Mouse (Mus musculus): ENCODE data around the gene Ptgis.
"Not testable (repeated sequence)": the region's sequence is repeated elsewhere in the genome, so short reads cannot be mapped to it uniquely, and the experiment has no call there.

The Ptgis gene

GRCm38 (mm10) chr2:167232132-167233008 is 8.0 kb downstream of the Ptgis start:
- no peak for DNase-seq (ENCODE audit: low read depth)

GRCm38 (mm10) chr2:167230554-167230953 is 9.8 kb downstream of the Ptgis start:
- peak; percentile 18 for DNase-seq (ENCODE audit: low read depth)

DNA sequence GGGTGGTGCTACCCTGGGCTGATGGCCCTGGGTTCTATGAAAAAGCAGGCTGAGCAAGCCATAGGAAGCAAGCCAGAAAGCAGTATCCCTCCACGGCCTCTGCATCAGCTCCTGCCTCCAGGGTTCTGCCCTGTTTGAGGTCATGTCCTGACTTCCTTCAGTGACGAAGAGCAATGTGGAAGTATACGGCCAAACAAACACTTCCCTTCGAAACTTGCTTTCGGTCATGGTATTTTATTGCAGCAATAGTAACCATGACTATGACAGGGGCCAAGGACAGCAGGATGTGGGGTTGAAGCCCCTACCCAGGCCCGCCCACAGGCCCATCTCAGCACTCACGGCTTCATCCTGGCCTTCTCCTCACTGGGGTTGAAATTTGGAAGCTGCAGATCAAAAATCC is 15.5 kb downstream of the Ptgis start:
- DNase-seq (ENCODE audit: low read depth): no peak

GRCm38 (mm10) chr2:167224194-167224593 is 16.2 kb downstream of the Ptgis start:
- no peak for DNase-seq (ENCODE audit: low read depth)

DNA sequence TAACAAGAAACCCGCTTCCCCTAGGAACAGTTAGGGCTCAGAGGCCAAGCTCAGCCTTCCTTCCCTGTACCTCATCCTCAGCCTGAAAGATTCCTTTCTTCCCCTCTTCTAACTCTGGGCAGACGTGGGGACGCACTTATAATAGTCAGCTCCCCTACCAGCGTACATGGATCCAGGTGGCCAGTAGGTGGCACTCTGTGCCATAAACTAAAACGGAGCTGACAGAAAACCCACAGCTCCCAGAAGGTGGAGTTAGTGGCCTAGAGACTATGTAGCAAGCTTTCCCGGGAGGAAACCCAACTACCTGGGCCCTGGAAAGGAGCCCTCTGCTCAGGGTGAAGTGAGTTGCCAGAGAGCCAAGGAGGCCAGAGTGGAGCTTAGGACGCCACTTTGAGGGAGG is 18.3 kb downstream of the Ptgis start:
- DNase-seq (ENCODE audit: low read depth): peak; percentile 76

- no peak for DNase-seq (ENCODE audit: low read depth)
Measured at GRCm38 (mm10) chr2:167221159-167221845, 19.1 kb downstream of the Ptgis start.

GRCm38 (mm10) chr2:167220736-167221135 is 19.7 kb downstream of the Ptgis start:
- DNase-seq (ENCODE audit: low read depth): no peak

GRCm38 (mm10) chr2:167219154-167219775 is 21.1 kb downstream of the Ptgis start:
- DNase-seq (ENCODE audit: low read depth): peak; percentile 82

- no peak for DNase-seq (ENCODE audit: low read depth)
Measured at GRCm38 (mm10) chr2:167213666-167214065, 26.7 kb downstream of the Ptgis start.

DNA sequence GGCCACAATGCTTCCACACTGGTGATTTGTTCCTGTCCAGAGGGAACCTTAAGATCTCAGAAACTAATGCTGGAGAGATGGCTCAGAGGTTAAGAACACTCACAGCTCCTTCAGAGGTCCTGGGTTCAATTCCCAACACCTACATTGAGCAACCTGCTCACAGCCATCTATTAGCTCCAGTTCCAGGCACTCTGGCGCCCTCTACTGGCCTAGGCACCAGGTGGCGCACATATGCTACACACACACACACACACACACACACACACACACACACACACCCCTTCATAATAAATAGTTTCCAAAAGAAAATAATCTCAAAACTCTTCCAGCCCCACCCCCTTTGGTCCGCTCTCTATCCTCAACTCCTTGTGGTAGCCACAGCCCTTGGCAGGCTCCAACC is 27.3 kb downstream of the Ptgis start:
- peak; percentile 41 for DNase-seq (ENCODE audit: low read depth)

DNA sequence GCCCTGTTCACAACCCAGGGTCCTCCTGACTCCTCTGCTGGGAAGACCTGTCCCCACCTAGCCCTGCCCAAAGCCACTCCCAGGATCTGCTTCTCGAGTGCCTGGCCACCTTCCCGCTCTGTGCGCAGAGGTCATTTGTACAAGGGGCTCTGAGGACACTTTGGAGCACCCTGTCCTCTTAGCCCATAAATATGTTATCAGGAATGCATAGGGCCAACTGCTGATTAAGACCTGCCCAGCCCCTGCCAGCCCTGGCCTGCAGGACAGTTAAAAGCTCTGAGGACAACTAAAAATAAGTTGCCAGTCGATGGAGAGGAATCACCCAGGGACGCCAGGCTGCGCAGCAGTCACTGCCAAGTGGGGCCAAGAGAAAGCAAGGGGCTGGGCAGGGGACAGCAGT is 27.9 kb downstream of the Ptgis start:
- no peak for DNase-seq (ENCODE audit: low read depth)

GRCm38 (mm10) chr2:167212089-167212488 is 28.3 kb downstream of the Ptgis start:
- DNase-seq (ENCODE audit: low read depth): no peak

DNA sequence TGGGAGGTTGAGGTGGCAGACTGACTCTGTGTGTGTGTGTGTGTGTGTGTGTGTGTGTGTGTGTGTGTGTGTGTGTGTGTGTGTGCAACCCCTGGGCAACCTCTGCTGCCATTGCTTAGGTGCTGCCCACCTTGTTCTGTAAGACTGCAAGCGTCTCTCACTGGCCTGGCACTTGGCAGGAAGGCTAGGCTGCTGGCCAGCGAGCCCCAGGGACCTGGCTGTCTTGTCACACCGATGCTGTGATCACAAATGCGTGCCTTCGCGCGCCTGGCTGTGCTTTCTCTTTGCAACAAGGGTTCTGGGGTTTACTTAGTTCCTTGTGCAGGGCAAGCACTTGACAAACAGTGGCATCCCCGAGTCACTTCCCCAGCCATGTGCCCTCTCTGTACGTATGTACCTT is 30.5 kb downstream of the Ptgis start:
- no peak for DNase-seq (ENCODE audit: low read depth)

DNA sequence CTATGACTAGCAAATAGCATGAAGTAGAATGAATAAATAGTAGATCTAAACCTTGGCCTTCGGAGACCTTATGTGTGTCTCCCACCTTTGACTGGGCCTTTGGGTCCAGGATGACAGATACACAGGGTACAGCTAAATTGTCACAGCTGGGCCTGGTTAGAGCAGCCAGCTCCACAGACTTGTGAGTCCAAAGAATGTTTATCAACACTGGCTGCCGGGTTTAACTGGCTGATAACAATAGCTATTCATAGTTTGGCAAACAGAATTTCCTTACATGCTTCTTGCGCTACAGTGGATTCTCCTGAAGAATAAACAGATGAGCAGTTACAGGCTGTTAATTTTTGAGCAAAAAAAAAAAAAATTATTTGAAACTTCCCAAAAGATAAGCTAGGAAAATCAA is 31.4 kb downstream of the Ptgis start:
- DNase-seq (ENCODE audit: low read depth): no peak

GRCm38 (mm10) chr2:167205918-167206629 is 34.3 kb downstream of the Ptgis start:
- no peak for DNase-seq (ENCODE audit: low read depth)

DNA sequence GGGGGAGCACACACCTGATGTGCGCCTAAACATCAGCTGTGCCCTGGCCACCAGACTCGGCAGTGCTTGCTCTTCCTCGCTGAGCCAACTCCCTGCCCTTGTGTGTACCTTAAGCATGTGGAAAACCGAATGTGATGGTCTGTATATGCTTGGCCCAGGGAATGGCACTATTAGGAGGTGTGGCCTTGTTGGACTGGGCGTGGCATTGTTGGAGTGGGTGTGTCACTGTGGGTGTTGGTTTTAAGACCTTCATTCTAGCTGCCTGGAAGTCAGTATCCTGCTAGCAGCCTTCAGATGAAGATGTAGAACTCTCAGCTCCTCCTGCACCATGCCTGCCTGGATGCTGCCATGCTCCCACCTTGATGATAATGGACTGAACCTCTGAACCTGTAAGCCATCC is 35.7 kb downstream of the Ptgis start:
- DNase-seq (ENCODE audit: low read depth): not testable (repeated sequence)

- DNase-seq (ENCODE audit: low read depth): peak; percentile 40
Measured at GRCm38 (mm10) chr2:167203505-167204166, 36.8 kb downstream of the Ptgis start.

- DNase-seq (ENCODE audit: low read depth): peak; percentile 30
Measured at GRCm38 (mm10) chr2:167201463-167202291, 38.7 kb downstream of the Ptgis start.

DNA sequence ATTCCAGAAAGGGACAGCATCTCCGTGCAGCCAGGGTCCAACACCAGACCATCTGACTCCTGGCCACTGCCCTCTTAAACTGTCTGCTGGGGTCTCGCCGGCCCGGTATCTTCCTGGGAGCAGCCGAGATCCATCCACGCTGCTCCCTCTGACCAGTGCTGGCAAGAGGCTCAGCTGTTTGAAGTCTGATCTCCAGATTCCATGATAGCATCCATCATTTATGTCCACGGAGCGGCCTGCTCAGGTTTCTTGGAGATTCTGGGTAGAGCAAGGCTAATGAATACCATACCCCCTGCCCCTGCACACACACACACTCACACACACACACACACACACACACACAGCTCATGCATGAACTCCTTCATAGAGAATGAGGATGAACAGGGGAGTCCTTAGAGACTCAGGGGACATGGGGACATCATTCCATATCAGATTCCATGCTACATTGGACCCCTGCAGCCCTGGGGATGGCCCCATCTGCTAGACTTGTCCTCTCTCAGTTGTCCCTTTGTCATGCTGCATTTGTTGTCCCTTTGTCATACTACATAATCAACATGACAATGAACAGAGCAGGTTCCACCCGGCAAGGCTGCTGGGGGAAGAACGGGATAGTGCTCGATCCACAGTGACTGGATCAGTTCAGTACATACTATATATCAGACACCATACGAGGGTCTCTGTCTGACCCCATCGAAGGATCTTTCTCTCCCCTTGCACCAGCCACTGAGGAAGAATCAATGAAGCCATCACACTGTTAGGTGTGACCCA is 41.6 kb downstream of the Ptgis start:
- DNase-seq (ENCODE audit: low read depth): no peak

- DNase-seq (ENCODE audit: low read depth): no peak
Measured at GRCm38 (mm10) chr2:167193361-167193760, 47.0 kb downstream of the Ptgis start.
